Mouse (Mus musculus) left cerebral cortex, postnatal 10 days (tissue): ENCODE results near the gene Maml3. TPM values are rescaled to one million over a fixed set of nuclear protein-coding genes. Genes with fewer than 3 reads are reported as not detected.
A peak's percentile ranks its signal among the peaks of the same experiment; 100 is the strongest.

Source experiments
- DNase-seq, 2 experiments: peaks; one replicate each; pipeline ENCODE4 v3.0.0; 2021 to 2022; ENCODE audit warnings: low spot score in 2 of 2, mixed read lengths in 1 of 2; ENCODE audit errors: extremely low spot score in 1 of 2
- intact Hi-C: fragments of 180-260 bp; cut with DNase I; formaldehyde crosslinking; loops from one replicate; pipeline ENCODE4 v1.15.1; 2025
- total RNA-seq, 2 experiments: library from RNA; stranded (reverse); gene quantifications; 2 replicates each; pipeline ENCODE4 v1.2.3; 2021

The Maml3 gene
- total RNA-seq, 2 experiments from 2014 or later = 7.2 to 7.8 TPM

- no peak for DNase-seq
- intact Hi-C loops = no loop called here
Observed at GRCm38 (mm10) chr3:52061472-52062388, 43.1 kb downstream of the Maml3 start.

- DNase-seq = no peak
- intact Hi-C loops = no loop called here
Observed at GRCm38 (mm10) chr3:52060886-52061285, 44.0 kb downstream of the Maml3 start.

- intact Hi-C loops = no loop called here
- no peak for DNase-seq
Observed at GRCm38 (mm10) chr3:52051801-52052200, 53.1 kb downstream of the Maml3 start.

GRCm38 (mm10) chr3:52048082-52048481 lies 56.8 kb downstream of the Maml3 start:
- DNase-seq = no peak
- intact Hi-C loops = no loop called here

GRCm38 (mm10) chr3:52047537-52047936 lies 57.3 kb downstream of the Maml3 start:
- intact Hi-C loops = loop anchor here (2.0 kb wide), 1 partner anchor 55 kb away; no protein-coding TSS in a partner anchor
- no peak for DNase-seq

GRCm38 (mm10) chr3:52046895-52047372 lies 57.9 kb downstream of the Maml3 start:
- intact Hi-C loops = loop anchor here (2.0 kb wide), 1 partner anchor 56 kb away; no protein-coding TSS in a partner anchor
- peak; percentile 91 to 97 for DNase-seq

GRCm38 (mm10) chr3:52046027-52046700 lies 58.7 kb downstream of the Maml3 start:
- peak; percentile 81 for DNase-seq
- intact Hi-C loops = loop anchor here (2.0 kb wide), 1 partner anchor 57 kb away; no protein-coding TSS in a partner anchor

- intact Hi-C loops = no loop called here
Observed at GRCm38 (mm10) chr3:52045221-52045641, 59.6 kb downstream of the Maml3 start.

GRCm38 (mm10) chr3:52044651-52045050 lies 60.2 kb downstream of the Maml3 start:
- no peak for DNase-seq
- intact Hi-C loops = no loop called here

More at GRCm38 (mm10) chr3:52045221-52045641, 59.6 kb downstream of the Maml3 start:
- DNase-seq = peak in 1 of 2 experiments; percentile 56

- DNase-seq = no peak
- intact Hi-C loops = no loop called here
Observed at GRCm38 (mm10) chr3:52043847-52044246, 61.0 kb downstream of the Maml3 start.

GRCm38 (mm10) chr3:52042680-52043079 lies 62.2 kb downstream of the Maml3 start:
- intact Hi-C loops = no loop called here
- no peak for DNase-seq

- DNase-seq = no peak
Observed at GRCm38 (mm10) chr3:52039958-52040357, 64.9 kb downstream of the Maml3 start.

GRCm38 (mm10) chr3:52037260-52037659 lies 67.6 kb downstream of the Maml3 start:
- DNase-seq = no peak
- intact Hi-C loops = no loop called here

More at GRCm38 (mm10) chr3:52039958-52040357, 64.9 kb downstream of the Maml3 start:
- intact Hi-C loops = no loop called here

GRCm38 (mm10) chr3:52035404-52035803 lies 69.5 kb downstream of the Maml3 start:
- no peak for DNase-seq
- intact Hi-C loops = no loop called here

GRCm38 (mm10) chr3:52033857-52034588 lies 70.9 kb downstream of the Maml3 start:
- intact Hi-C loops = no loop called here
- DNase-seq = no peak

- intact Hi-C loops = no loop called here
- no peak for DNase-seq
Observed at GRCm38 (mm10) chr3:52031327-52031726, 73.5 kb downstream of the Maml3 start.

- DNase-seq = no peak
- intact Hi-C loops = no loop called here
Observed at GRCm38 (mm10) chr3:52030114-52030513, 74.8 kb downstream of the Maml3 start.

GRCm38 (mm10) chr3:52029661-52030081 lies 75.2 kb downstream of the Maml3 start:
- DNase-seq = peak; percentile 58 to 71
- intact Hi-C loops = loop anchor here (5.0 kb wide), 2 partner anchors 73 to 168 kb away; no protein-coding TSS in a partner anchor

GRCm38 (mm10) chr3:52027972-52028371 lies 76.9 kb downstream of the Maml3 start:
- DNase-seq = no peak
- intact Hi-C loops = loop anchor here (5.0 kb wide), 2 partner anchors 74 to 169 kb away; no protein-coding TSS in a partner anchor
